Mouse (Mus musculus): ENCODE results near the gene Rpl14.

GRCm38 (mm10) chr9:120619709-120620408 is 48.6 kb downstream of the Rpl14 start:
- no peak for TF ChIP-seq GATA1 (IDR thresholded peaks at IDR 0.05; ENCODE audit: borderline replicate concordance, low read length)
- TF ChIP-seq FLI1 (IDR thresholded peaks at IDR 0.05; ENCODE audit: low read length): no peak
